Mouse (Mus musculus): ENCODE results near the gene Atxn7l1. TPM values are rescaled to one million over a fixed set of nuclear protein-coding genes. Genes with fewer than 3 reads are reported as not detected.

Atxn7l1 gene
- polyA plus RNA-seq, 1 experiment from 2014 or later: 10.6 TPM

DNA sequence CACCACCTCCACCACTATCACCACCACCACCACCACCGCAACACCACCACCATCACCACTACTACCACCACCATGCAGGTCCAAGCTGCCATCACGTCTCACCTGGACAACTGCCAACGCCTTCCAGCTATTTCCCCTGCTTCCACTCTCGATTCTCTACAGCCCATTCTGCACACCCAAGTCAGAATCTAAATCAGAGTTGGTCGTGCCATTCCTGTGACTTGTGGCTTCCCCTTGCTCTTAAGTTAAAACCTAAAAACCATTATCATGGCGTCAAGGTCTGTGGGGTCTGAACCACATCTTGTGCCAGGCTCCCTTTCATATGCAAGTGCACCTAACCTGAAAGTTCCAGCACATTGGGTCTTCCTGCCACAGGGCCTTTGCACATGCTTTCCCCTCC is 102.7 kb downstream of the Atxn7l1 start:
- Histone ChIP-seq H3K4me3 (ENCODE audit: control insufficient read depth in 1 of 2, insufficient read depth in 1 of 2, low read depth in 1 of 2, low read length in 2 of 2) (no peak overlapping the region), H3K36me3 (ENCODE audit: control insufficient read depth, insufficient read depth, low read length) (peaks cover 11% of the 10 kb centered on the region; the same call in 1 of the 2 replicates), H3K27me3 (ENCODE audit: control insufficient read depth, insufficient read depth, low read length) (no peaks in the 10 kb centered on the region), H3K27ac (replicated peaks in 1 of 2; ENCODE audit: control insufficient read depth in 1 of 2, insufficient read depth in 1 of 2, low read depth in 2 of 2, low read length in 2 of 2) (no peak overlapping the region), H3K9me3 (ENCODE audit: control insufficient read depth, low read length) (no peaks in the 10 kb centered on the region), H3K4me2 (ENCODE audit: low read length) (no peak overlapping the region), H3K4me1 (ENCODE audit: control insufficient read depth in 2 of 2, insufficient read depth in 2 of 2, low read length in 2 of 2) (peaks cover 26 to 33% of the 10 kb centered on the region in 2 experiments), H3K9ac (ENCODE audit: low read length) (no peak overlapping the region)
- ATAC-seq (ENCODE audit: insufficient number of reproducible peaks, insufficient read depth, low FRiP score, low read depth): no peak
- WGBS: 92% methylated on average over 6 of the region's 6 CpGs

DNA sequence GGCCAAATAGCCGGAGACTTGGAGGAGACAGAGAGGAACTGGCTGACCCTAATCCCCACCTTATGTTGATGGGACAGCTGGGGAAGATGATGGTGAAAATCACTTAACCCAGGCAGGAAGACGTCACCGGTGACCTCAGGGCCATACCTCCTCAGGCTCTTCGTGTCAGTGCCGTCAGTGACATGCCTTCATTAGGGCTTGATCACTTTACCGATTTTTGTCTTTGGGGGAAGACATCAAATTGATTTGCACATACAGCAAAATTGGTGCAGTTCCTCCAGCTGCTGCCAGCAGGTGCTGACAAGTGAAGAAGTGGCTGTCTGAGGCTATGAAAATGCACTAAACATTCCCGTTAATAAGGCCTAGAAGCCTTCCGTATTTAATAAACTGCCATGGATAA is 103.9 kb downstream of the Atxn7l1 start:
- Histone ChIP-seq H3K9me3 (ENCODE audit: control insufficient read depth, low read length) (no peaks in the 10 kb centered on the region), H3K36me3 (ENCODE audit: control insufficient read depth, insufficient read depth, low read length) (peaks cover 11% of the 10 kb centered on the region; the same call in 1 of the 2 replicates), H3K27me3 (ENCODE audit: control insufficient read depth, insufficient read depth, low read length) (no peaks in the 10 kb centered on the region), H3K4me1 (ENCODE audit: control insufficient read depth in 2 of 2, insufficient read depth in 2 of 2, low read length in 2 of 2) (peaks cover 19 to 21% of the 10 kb centered on the region in 2 experiments), H3K27ac (replicated peaks in 1 of 2; ENCODE audit: control insufficient read depth in 1 of 2, insufficient read depth in 1 of 2, low read depth in 2 of 2, low read length in 2 of 2) (no peak overlapping the region), H3K4me3 (ENCODE audit: control insufficient read depth in 1 of 2, insufficient read depth in 1 of 2, low read depth in 1 of 2, low read length in 2 of 2) (no peak overlapping the region), H3K4me2 (ENCODE audit: low read length) (no peak overlapping the region), H3K9ac (ENCODE audit: low read length) (no peak overlapping the region)
- WGBS: 84% methylated on average over 8 of the region's 8 CpGs
- no peak for ATAC-seq (ENCODE audit: insufficient number of reproducible peaks, insufficient read depth, low FRiP score, low read depth)

DNA sequence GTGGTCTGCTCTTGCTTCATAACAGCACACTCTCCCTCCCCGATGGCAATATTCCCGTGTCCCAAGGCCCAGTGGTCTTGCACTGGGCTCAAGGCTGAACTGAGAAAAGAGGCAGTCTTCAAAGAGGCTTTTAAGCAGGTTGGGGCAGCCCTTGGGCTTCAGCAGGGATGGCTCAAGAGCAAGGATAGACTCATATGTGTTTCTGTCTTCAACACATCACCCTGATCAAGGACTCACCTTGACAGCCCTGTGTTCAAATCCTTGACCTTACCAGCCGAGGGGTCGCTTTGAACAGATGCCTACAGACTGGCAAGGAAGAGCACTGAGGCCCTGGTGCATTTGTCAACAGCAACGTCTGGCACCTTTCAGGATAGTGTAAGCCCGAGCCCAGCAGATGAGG is 105.1 kb downstream of the Atxn7l1 start:
- Histone ChIP-seq H3K9me3 (ENCODE audit: control insufficient read depth, low read length) (no peaks in the 10 kb centered on the region), H3K4me3 (ENCODE audit: control insufficient read depth in 1 of 2, insufficient read depth in 1 of 2, low read depth in 1 of 2, low read length in 2 of 2) (no peak overlapping the region), H3K27me3 (ENCODE audit: control insufficient read depth, insufficient read depth, low read length) (no peaks in the 10 kb centered on the region), H3K27ac (replicated peaks in 1 of 2; ENCODE audit: control insufficient read depth in 1 of 2, insufficient read depth in 1 of 2, low read depth in 2 of 2, low read length in 2 of 2) (0 out of 4 replicates have a peak overlapping the region, but pooled peaks of 1 of the 2 experiments have one; percentile 22), H3K36me3 (ENCODE audit: control insufficient read depth, insufficient read depth, low read length) (peaks cover 11% of the 10 kb centered on the region; the same call in 1 of the 2 replicates), H3K4me2 (ENCODE audit: low read length) (no peak overlapping the region), H3K9ac (ENCODE audit: low read length) (no peak overlapping the region), H3K4me1 (ENCODE audit: control insufficient read depth in 2 of 2, insufficient read depth in 2 of 2, low read length in 2 of 2) (peaks cover 14 to 16% of the 10 kb centered on the region in 2 experiments; a peak in 3 of 4 replicates)
- no peak for ATAC-seq (ENCODE audit: insufficient number of reproducible peaks, insufficient read depth, low FRiP score, low read depth)
- 52% methylated on average over 6 of the region's 6 CpGs for WGBS

DNA sequence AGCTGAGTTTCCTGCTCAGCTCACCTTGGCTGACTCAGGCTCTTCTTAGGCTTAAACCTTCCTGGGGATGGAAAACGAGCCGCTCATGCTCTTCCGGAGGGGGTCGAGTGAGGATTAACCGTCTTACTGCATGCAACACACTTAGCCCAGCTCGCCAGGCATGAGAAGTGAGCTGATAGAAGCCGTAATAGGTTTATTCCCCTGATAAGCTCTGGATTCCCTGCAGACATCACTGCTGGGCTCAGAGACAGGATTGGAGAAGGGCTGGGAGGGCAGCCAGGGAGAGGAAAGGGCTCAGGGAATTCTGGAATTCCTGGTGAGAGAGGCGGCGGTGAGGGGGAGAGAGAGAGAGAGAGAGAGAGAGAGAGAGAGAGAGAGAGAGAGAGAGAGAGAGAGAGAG is 105.7 kb downstream of the Atxn7l1 start:
- Histone ChIP-seq H3K4me1 (ENCODE audit: control insufficient read depth in 2 of 2, insufficient read depth in 2 of 2, low read length in 2 of 2) (peaks cover 14 to 17% of the 10 kb centered on the region in 2 experiments; a peak in 3 of 4 replicates), H3K4me2 (ENCODE audit: low read length) (peak overlapping the region; percentile 44), H3K9ac (ENCODE audit: low read length) (no peak overlapping the region), H3K4me3 (ENCODE audit: control insufficient read depth in 1 of 2, insufficient read depth in 1 of 2, low read depth in 1 of 2, low read length in 2 of 2) (no peak overlapping the region), H3K9me3 (ENCODE audit: control insufficient read depth, low read length) (no peaks in the 10 kb centered on the region), H3K27ac (replicated peaks in 1 of 2; ENCODE audit: control insufficient read depth in 1 of 2, insufficient read depth in 1 of 2, low read depth in 2 of 2, low read length in 2 of 2) (peak overlapping the region; percentile 9 to 22; a peak in 1 of 4 replicates), H3K27me3 (ENCODE audit: control insufficient read depth, insufficient read depth, low read length) (no peaks in the 10 kb centered on the region), H3K36me3 (ENCODE audit: control insufficient read depth, insufficient read depth, low read length) (peaks cover 11% of the 10 kb centered on the region; the same call in 1 of the 2 replicates)
- 12% methylated on average over 9 of the region's 9 CpGs for WGBS
- ATAC-seq (ENCODE audit: insufficient number of reproducible peaks, insufficient read depth, low FRiP score, low read depth): no peak

DNA sequence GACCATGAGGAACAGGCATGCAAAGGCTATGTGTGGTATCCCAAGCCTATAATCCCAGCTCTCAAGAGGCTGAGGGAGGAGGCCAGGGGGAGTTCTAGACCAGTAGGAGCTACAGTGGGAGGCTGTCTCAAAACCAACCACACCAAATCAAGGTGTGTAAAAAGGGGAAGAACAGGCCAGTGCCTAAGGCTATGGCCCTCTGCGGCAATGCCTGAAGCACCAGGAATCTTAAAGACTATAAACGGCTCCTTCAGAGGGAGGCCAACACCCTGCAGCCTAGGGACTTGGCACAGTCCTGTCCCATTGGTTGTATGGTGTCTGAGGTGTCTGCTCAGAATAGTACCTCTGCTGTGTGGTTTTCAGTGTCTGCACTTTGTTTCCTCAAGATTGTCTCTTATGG is 107.8 kb downstream of the Atxn7l1 start:
- peaks cover 29 to 30% of the 10 kb centered on the region in 2 experiments for H3K4me1 ChIP-seq (ENCODE audit: control insufficient read depth in 2 of 2, insufficient read depth in 2 of 2, low read length in 2 of 2)
- H3K4me3 ChIP-seq (ENCODE audit: control insufficient read depth in 1 of 2, insufficient read depth in 1 of 2, low read depth in 1 of 2, low read length in 2 of 2): no peak overlapping the region
- no peak overlapping the region for H3K27ac ChIP-seq (replicated peaks in 1 of 2; ENCODE audit: control insufficient read depth in 1 of 2, insufficient read depth in 1 of 2, low read depth in 2 of 2, low read length in 2 of 2)
- 86% methylated on average over 2 of the region's 2 CpGs for WGBS
- no peak overlapping the region for H3K9ac ChIP-seq (ENCODE audit: low read length)
- H3K9me3 ChIP-seq (ENCODE audit: control insufficient read depth, low read length): no peaks in the 10 kb centered on the region
- H3K27me3 ChIP-seq (ENCODE audit: control insufficient read depth, insufficient read depth, low read length): no peaks in the 10 kb centered on the region
- no peak overlapping the region for H3K4me2 ChIP-seq (ENCODE audit: low read length)
- ATAC-seq (ENCODE audit: insufficient number of reproducible peaks, insufficient read depth, low FRiP score, low read depth): no peak
- H3K36me3 ChIP-seq (ENCODE audit: control insufficient read depth, insufficient read depth, low read length): 0 out of 2 replicates have a peak, but pooled peaks cover 5% of the 10 kb centered on the region

DNA sequence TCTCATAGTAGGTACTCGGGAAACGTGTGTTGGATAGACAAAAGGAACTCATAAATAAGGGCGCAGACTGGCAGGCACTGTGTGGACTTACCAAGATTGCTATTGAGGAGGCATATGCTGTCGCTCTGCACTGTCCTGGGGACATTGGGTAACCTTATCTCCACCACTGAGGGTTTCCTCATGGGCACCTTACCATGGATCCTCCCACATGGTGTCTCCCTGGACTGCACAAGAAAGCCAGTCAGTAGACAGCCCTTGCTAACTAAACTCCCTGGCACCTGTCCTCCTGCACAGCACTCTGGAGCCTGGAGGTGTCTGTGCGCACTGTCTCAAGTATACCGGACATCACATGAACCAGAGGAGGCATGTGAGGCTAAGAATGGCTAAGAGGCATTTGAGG is 108.9 kb downstream of the Atxn7l1 start:
- Histone ChIP-seq H3K4me2 (ENCODE audit: low read length) (no peak overlapping the region), H3K9ac (ENCODE audit: low read length) (no peak overlapping the region), H3K27ac (replicated peaks in 1 of 2; ENCODE audit: control insufficient read depth in 1 of 2, insufficient read depth in 1 of 2, low read depth in 2 of 2, low read length in 2 of 2) (no peak overlapping the region), H3K27me3 (ENCODE audit: control insufficient read depth, insufficient read depth, low read length) (no peaks in the 10 kb centered on the region), H3K4me3 (ENCODE audit: control insufficient read depth in 1 of 2, insufficient read depth in 1 of 2, low read depth in 1 of 2, low read length in 2 of 2) (no peak overlapping the region), H3K4me1 (ENCODE audit: control insufficient read depth in 2 of 2, insufficient read depth in 2 of 2, low read length in 2 of 2) (peaks cover 29 to 30% of the 10 kb centered on the region in 2 experiments), H3K36me3 (ENCODE audit: control insufficient read depth, insufficient read depth, low read length) (no peaks in the 10 kb centered on the region), H3K9me3 (ENCODE audit: control insufficient read depth, low read length) (no peaks in the 10 kb centered on the region)
- ATAC-seq (ENCODE audit: insufficient number of reproducible peaks, insufficient read depth, low FRiP score, low read depth): no peak
- WGBS: 90% methylated on average over 6 of the region's 6 CpGs

DNA sequence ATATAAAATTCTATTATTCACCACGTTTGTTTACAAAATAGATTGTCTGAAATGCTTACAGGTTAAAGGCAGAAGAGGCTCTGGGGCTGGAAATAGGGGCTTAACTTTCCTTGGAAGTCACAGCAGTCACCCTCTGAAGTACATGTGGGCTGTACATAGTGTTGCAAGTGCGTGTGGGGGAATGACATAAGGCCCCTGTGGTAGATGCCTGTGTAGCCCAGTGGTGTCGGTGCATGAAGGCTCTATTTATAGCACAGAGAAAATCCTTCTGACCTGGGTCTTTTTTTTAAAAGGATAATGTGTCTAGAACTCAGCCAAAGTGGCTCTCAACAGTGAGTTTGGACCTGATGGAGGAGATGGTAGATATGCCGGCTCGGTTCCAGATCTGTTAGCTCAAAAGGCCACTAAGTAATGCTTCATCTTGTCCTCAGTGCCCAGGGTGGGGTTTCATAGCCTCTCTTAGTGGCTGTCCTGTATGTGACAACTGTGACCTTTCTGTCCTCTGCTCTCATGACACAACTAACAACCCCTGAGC is 111.6 kb downstream of the Atxn7l1 start:
- Histone ChIP-seq H3K9ac (ENCODE audit: low read length) (no peak overlapping the region), H3K27ac (replicated peaks in 1 of 2; ENCODE audit: control insufficient read depth in 1 of 2, insufficient read depth in 1 of 2, low read depth in 2 of 2, low read length in 2 of 2) (peak overlapping the region; percentile 50 to 79; a peak in 3 of 4 replicates), H3K9me3 (ENCODE audit: control insufficient read depth, low read length) (no peaks in the 10 kb centered on the region), H3K27me3 (ENCODE audit: control insufficient read depth, insufficient read depth, low read length) (no peaks in the 10 kb centered on the region), H3K4me2 (ENCODE audit: low read length) (no peak overlapping the region), H3K4me3 (ENCODE audit: control insufficient read depth in 1 of 2, insufficient read depth in 1 of 2, low read depth in 1 of 2, low read length in 2 of 2) (no peak overlapping the region), H3K36me3 (ENCODE audit: control insufficient read depth, insufficient read depth, low read length) (no peaks in the 10 kb centered on the region), H3K4me1 (ENCODE audit: control insufficient read depth in 2 of 2, insufficient read depth in 2 of 2, low read length in 2 of 2) (peaks cover 19% of the 10 kb centered on the region in 2 experiments)
- ATAC-seq (ENCODE audit: insufficient number of reproducible peaks, insufficient read depth, low FRiP score, low read depth): peak; percentile 66; the same call in 1 of the 2 replicates
- 54% methylated on average over 5 of the region's 5 CpGs for WGBS

DNA sequence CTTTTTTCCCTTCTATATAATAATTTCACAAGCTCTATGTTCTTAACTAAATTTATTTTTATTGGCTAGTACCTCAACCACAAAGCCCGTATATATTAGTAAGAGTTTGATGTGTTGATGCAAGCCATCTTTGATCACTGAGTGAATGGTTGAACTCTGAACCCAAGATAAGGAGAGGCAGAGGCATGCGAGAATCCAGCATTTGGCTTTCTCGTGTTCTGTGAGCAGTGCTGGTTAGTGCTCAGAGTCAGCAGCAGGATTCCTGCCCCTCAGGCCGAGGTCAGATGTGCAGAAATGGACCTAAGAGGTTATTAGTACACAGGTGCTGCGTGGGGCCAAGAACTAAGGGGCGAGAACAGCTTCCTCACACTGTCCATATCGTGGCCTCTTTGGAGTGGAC is 113.1 kb downstream of the Atxn7l1 start:
- WGBS: 53% methylated on average over 7 of the region's 7 CpGs

More for the DNA sequence above, 113.1 kb downstream of the Atxn7l1 start:
- no peak overlapping the region for H3K4me2 ChIP-seq (ENCODE audit: low read length)
- ATAC-seq (ENCODE audit: insufficient number of reproducible peaks, insufficient read depth, low FRiP score, low read depth): no peak
- H3K4me3 ChIP-seq (ENCODE audit: control insufficient read depth in 1 of 2, insufficient read depth in 1 of 2, low read depth in 1 of 2, low read length in 2 of 2): no peak overlapping the region
- no peak overlapping the region for H3K9ac ChIP-seq (ENCODE audit: low read length)
- H3K9me3 ChIP-seq (ENCODE audit: control insufficient read depth, low read length): no peaks in the 10 kb centered on the region
- H3K27me3 ChIP-seq (ENCODE audit: control insufficient read depth, insufficient read depth, low read length): no peaks in the 10 kb centered on the region
- no peak overlapping the region for H3K27ac ChIP-seq (replicated peaks in 1 of 2; ENCODE audit: control insufficient read depth in 1 of 2, insufficient read depth in 1 of 2, low read depth in 2 of 2, low read length in 2 of 2)
- peaks cover 16 to 19% of the 10 kb centered on the region in 2 experiments for H3K4me1 ChIP-seq (ENCODE audit: control insufficient read depth in 2 of 2, insufficient read depth in 2 of 2, low read length in 2 of 2)
- H3K36me3 ChIP-seq (ENCODE audit: control insufficient read depth, insufficient read depth, low read length): no peaks in the 10 kb centered on the region
